Mouse (Mus musculus): ENCODE measurements around the gene Fat3.

DNA sequence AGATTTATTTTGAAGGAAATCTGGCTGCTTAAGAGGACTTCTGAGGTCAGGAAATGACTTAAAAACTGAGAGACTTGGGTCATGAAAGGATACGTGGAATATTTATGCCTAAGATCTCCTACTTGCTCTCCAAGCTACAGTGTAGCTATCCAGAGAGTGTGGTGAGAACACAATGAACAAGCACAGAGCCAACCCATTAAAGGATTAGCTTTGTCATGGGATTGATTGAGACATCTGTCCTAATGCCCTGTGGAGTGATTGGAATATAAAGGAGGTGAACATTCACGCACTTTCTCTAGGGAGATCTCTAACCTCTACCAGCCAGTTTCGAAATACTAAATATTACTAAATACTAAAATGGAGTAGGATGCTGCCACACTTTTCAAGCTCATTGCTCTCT is 556.9 kb downstream of the Fat3 start:
- no peak for TF ChIP-seq CHD2 (IDR thresholded peaks at IDR 0.05; ENCODE audit: low read depth, low read length)
- no peak for TF ChIP-seq ZC3H11A (IDR thresholded peaks at IDR 0.05; ENCODE audit: borderline replicate concordance, low read depth, low read length)
- TF ChIP-seq ZNF384 (IDR thresholded peaks at IDR 0.05; ENCODE audit: low read depth, low read length): no peak
- TF ChIP-seq HCFC1 (IDR thresholded peaks at IDR 0.05; ENCODE audit: borderline replicate concordance, insufficient read depth, low read length): no peak
- no peak for TF ChIP-seq MAFK (IDR thresholded peaks at IDR 0.05; ENCODE audit: insufficient read depth, low read depth, low read length)

Data from ES-E14 (cell line).